Mouse (Mus musculus) intestine, embryonic 14.5 days (tissue): ENCODE results near the gene Asah2. TPM values are rescaled to one million over a fixed set of nuclear protein-coding genes. Genes with fewer than 3 reads are reported as not detected.

ENCODE experiments used
- ATAC-seq: fragments of 200-750 bp; cut with Nextera tagmentation; replicated peaks from 2 replicates; pipeline ENCODE4 v1.8.0; 2017; ENCODE audit warnings: low read depth, moderate number of reproducible peaks, moderate TSS enrichment, moderate library complexity; ENCODE audit not compliant: low FRiP score, low TSS enrichment
- DNase-seq: peaks from one replicate; pipeline ENCODE4 v3.0.0-alpha.2; 2018; ENCODE audit warnings: low spot score
- H3K27ac ChIP-seq: fragments of 300-500 bp; sonication (generic); 2 replicates; pipeline ENCODE4 v1.5.1; 2014; ENCODE audit warnings: low read depth, mild to moderate bottlenecking, control low read depth
- H3K27me3 ChIP-seq: fragments of 300-500 bp; sonication (generic); replicated peaks from 2 replicates; pipeline ENCODE4 v1.6.1; 2014; ENCODE audit warnings: low read length, control low read depth; ENCODE audit not compliant: control insufficient read depth, insufficient read depth
- H3K36me3 ChIP-seq: fragments of 300-500 bp; sonication (generic); 2 replicates; pipeline ENCODE4 v1.6.1; 2014; ENCODE audit warnings: low read length, control low read depth; ENCODE audit not compliant: control insufficient read depth, insufficient read depth
- H3K4me1 ChIP-seq: fragments of 300-500 bp; sonication (generic); replicated peaks from 2 replicates; pipeline ENCODE4 v1.6.1; 2014; ENCODE audit warnings: low read length, control low read depth, mixed read lengths; ENCODE audit not compliant: control insufficient read depth, insufficient read depth
- H3K4me2 ChIP-seq: fragments of 300-500 bp; sonication (generic); 2 replicates; pipeline ENCODE4 v1.6.1; 2014; ENCODE audit warnings: low read length
- H3K4me3 ChIP-seq: fragments of 300-500 bp; sonication (generic); 2 replicates; pipeline ENCODE4 v1.5.1; 2014; ENCODE audit warnings: low read depth, low read length, control low read depth, mixed read lengths
- H3K9ac ChIP-seq: fragments of 300-500 bp; sonication (generic); 2 replicates; pipeline ENCODE4 v1.6.1; 2014; ENCODE audit warnings: mild to moderate bottlenecking, low read length
- H3K9me3 ChIP-seq: fragments of 300-500 bp; sonication (generic); 2 replicates; pipeline ENCODE4 v1.6.1; 2016; ENCODE audit warnings: low read length, control low read depth; ENCODE audit not compliant: control insufficient read depth
- WGBS: fragments of 180-500 bp; shearing (Covaris S2); extraction: QIAGEN DNeasy Blood & Tissue Kit; methylation state at CpG from one replicate; pipeline ENCODE4 v1.1.7; 2014; 5-methylcytosine and 5-hydroxymethylcytosine counted together
- polyA plus RNA-seq: library from polyadenylated mRNA; unstranded; fragments of >200 nt; fragmentation: Nextera tagmentation; extraction: Ambion mirVana; gene quantifications from 2 replicates; pipeline ENCODE4 v1.2.1, GENCODE M21; 2014

Asah2 gene
- polyA plus RNA-seq, 1 experiment from 2014 or later = 1.9 TPM

DNA sequence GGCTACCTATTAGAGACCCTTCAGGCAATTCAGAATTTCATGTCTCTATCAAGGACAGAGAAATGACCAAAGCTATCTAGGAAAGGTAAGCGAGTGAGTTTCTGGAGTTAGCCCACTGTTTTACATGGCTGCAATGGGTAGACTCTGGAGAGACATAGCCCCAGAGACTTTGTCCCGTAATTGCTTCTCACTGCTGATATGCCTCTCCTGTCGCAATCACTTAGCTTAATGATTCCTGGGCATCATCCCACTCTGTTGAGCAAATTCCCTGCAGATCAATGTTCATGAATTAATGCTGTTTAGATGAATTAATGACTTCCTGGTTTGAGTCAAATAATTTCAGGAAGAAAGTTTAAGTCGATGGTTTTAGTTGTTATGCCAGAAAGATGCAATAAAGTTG, 153.3 kb downstream of the Asah2 start:
- Histone ChIP-seq H3K4me1 (no peaks in the 10 kb centered on the region), H3K36me3 (no peaks in the 10 kb centered on the region), H3K4me2 (no peak overlapping the region), H3K9me3 (no peaks in the 10 kb centered on the region), H3K4me3 (no peak overlapping the region), H3K27ac (no peak overlapping the region), H3K27me3 (no peaks in the 10 kb centered on the region), H3K9ac (no peak overlapping the region)
- WGBS = 87% methylated on average over 4 of the region's 4 CpGs
- DNase-seq (no peak), ATAC-seq (no peak)

DNA sequence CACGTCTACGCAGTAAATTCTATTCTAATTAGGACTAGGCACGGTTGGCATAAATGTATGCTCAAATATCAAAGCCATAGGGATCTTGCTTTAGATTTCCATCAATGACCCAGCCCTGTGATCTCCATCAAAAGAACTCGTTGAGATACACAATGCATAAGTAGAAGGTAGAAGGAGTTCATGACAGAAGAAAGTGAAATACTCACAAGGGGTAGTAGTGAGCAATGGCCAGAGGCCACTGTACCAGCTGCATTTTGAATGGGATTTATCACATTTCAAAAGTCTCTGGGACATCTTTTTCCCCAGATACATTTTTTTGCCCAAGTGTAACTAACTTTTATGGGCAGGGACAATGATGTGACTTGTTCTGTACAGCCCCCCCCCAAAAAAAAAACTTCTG, 153.7 kb downstream of the Asah2 start:
- no peaks in the 10 kb centered on the region for H3K9me3 ChIP-seq
- DNase-seq = no peak
- H3K27me3 ChIP-seq = no peaks in the 10 kb centered on the region
- H3K9ac ChIP-seq = no peak overlapping the region
- ATAC-seq = no peak
- H3K4me3 ChIP-seq = no peak overlapping the region
- no peaks in the 10 kb centered on the region for H3K36me3 ChIP-seq
- no peak overlapping the region for H3K4me2 ChIP-seq
- 84% methylated on average over 4 of the region's 4 CpGs for WGBS
- no peak overlapping the region for H3K27ac ChIP-seq
- no peaks in the 10 kb centered on the region for H3K4me1 ChIP-seq

DNA sequence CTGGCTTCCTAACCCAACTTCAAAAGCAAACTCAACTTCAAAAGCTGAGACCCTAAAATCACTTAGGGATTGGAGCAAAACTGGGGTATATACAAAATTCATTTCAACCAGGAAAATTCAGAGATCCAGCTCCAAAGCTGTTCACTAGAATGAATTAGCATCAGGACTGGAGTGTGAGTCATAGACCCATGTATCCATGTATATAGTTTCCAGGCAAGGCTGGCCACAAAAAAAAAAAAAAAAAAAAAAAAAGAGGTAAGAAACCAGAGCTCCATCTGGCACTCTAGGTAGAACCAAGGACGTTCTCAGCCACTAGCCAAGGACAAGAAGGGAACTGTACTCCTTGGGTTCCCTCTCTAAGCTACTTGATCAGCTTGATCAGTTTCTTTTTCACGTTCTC, 154.2 kb downstream of the Asah2 start:
- WGBS = 75% methylated on average over 2 of the region's 2 CpGs
- no peak for ATAC-seq
- no peak overlapping the region for H3K4me2 ChIP-seq

DNA sequence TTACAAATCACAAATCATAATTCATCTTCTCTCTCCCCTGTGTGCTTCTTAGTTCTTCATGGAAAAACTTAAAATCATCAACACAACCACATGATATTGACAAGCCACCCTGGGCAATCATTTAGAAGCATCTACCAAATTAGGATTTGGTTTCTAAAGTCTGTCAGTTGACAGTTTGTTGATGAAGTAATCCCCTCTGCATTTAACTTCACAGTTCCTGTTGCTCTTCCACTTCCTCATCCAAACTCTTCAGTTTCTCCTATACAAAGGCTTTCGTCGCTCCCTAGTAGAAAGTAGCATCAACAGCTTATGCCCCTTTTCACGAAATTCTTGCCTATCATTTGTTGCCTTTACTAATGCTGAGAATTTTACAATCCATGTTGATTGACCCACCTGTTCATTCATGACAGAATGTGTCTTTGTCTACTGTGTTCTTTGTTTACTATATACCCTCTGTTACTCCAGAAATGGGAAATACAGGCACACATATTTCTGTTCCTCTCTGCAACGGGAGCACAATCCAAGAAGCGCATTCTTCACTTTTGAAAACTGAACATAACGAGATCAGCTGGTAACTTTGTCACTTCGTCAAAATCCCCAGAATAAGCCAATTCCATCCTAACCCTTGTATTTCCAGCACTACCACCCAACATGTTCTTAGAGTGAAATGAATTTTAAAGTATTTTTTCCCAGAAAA, 157.1 kb downstream of the Asah2 start:
- H3K4me1 ChIP-seq = no peaks in the 10 kb centered on the region
- no peak overlapping the region for H3K4me2 ChIP-seq
- DNase-seq = no peak
- H3K9ac ChIP-seq = no peak overlapping the region
- ATAC-seq = no peak
- H3K4me3 ChIP-seq = no peak overlapping the region
- H3K9me3 ChIP-seq = no peaks in the 10 kb centered on the region
- 80% methylated on average over 7 of the region's 7 CpGs for WGBS
- no peaks in the 10 kb centered on the region for H3K27me3 ChIP-seq
- H3K36me3 ChIP-seq = no peaks in the 10 kb centered on the region
- H3K27ac ChIP-seq = no peak overlapping the region

More for the DNA sequence above, 154.2 kb downstream of the Asah2 start:
- H3K4me1 ChIP-seq = no peaks in the 10 kb centered on the region
- H3K9me3 ChIP-seq = no peaks in the 10 kb centered on the region
- no peak for DNase-seq
- H3K27ac ChIP-seq = no peak overlapping the region
- no peak overlapping the region for H3K4me3 ChIP-seq
- H3K9ac ChIP-seq = no peak overlapping the region
- no peaks in the 10 kb centered on the region for H3K27me3 ChIP-seq
- no peaks in the 10 kb centered on the region for H3K36me3 ChIP-seq

Other genes starting within 250 kb of the Asah2 start
- gene A1cf, start 239.4 kb downstream of the Asah2 start, polyA plus RNA-seq = 3.8 and 5.5 TPM in 2 replicates